ENCODE assay signal across 8 mouse cellular contexts in the genomic region with DNA sequence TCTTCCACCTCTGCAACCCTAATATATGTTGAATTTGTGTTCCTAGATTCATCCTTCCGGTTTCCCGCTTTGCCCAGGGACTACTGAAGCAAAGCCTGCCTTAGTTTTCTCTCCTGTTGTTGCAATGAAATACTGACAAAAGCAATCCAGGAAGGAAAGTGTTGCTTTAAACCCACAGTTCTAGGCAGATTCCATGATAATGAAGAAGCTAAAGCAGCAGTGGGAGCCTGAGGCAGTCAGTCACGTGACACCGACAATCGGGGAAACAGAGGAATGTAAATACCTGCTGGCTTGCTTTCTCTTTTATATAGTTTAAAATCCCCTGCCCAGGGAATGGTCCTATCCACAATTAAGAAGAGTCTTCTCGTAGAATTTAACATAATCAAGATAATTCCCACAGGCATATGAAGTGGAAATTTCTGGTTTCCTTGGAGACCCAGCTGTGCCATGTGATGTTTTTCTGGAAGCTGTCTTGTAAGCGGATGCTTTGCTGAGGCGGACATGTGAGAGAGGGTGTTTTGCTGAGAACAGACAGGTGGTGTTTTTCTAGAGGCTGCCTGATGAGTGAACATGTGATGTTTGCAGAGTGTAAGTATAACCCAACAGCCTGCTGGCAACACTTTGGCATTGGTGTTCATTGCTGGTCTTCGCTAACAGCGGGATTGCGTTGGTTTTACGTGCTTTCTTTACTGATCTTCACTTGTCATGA.
DNase-seq lines count a peak whose midpoint lies in the region; ATAC-seq and TF ChIP-seq lines count a peak whose summit lies in the region.

No protein-coding gene starts in this region.

- WGBS in midbrain, embryonic 11.5 days: 64% methylated on average over 12 of the region's 12 CpGs
- WGBS in midbrain, embryonic 10.5 days: 68% methylated on average over 12 of the region's 12 CpGs
- WGBS in midbrain, postnatal 0 days: 40% methylated on average over 12 of the region's 12 CpGs
- WGBS in liver, embryonic 12.5 days (ENCODE audit: insufficient replicate concordance): 56% methylated on average over 12 of the region's 12 CpGs

- H3K27me3 ChIP-seq in midbrain, embryonic 11.5 days (ENCODE audit: control insufficient read depth, insufficient read depth, low read length): no peaks in the 10 kb centered on the region
- no peaks in the 10 kb centered on the region for H3K27me3 ChIP-seq in midbrain, embryonic 10.5 days (ENCODE audit: low read depth, poor library complexity, severe bottlenecking)
- no peaks in the 10 kb centered on the region for H3K27me3 ChIP-seq in midbrain, postnatal 0 days (ENCODE audit: insufficient read depth, low read length)
- no peaks in the 10 kb centered on the region for H3K27me3 ChIP-seq in liver, embryonic 12.5 days (replicated peaks)

- ATAC-seq in midbrain, embryonic 11.5 days (ENCODE audit: low FRiP score): 0 out of 2 replicates have a peak, but pooled peaks have one; percentile 40
- peak; percentile 66; the same call in 1 of the 2 replicates for ATAC-seq in midbrain, postnatal 0 days (ENCODE audit: low FRiP score)
- no peak for ATAC-seq in liver, embryonic 12.5 days
- ATAC-seq in megakaryocyte progenitor cell, adult 5-6 weeks (replicated peaks; ENCODE audit: poor library complexity): no peak

- no peak overlapping the region for H3K9ac ChIP-seq in midbrain, embryonic 11.5 days (ENCODE audit: low read length)
- H3K9ac ChIP-seq in midbrain, postnatal 0 days (replicated peaks; ENCODE audit: low read length, poor library complexity, severe bottlenecking): no peak overlapping the region
- H3K9ac ChIP-seq in liver, embryonic 12.5 days: no peak overlapping the region

- H3K4me3 ChIP-seq in midbrain, embryonic 11.5 days (ENCODE audit: low read depth, low read length): no peak overlapping the region
- no peak overlapping the region for H3K4me3 ChIP-seq in midbrain, embryonic 10.5 days
- peak overlapping the region; percentile 16; the same call in 1 of the 2 replicates for H3K4me3 ChIP-seq in midbrain, postnatal 0 days (ENCODE audit: low read depth, low read length)
- no peak overlapping the region for H3K4me3 ChIP-seq in liver, embryonic 12.5 days

- no peak overlapping the region for H3K27ac ChIP-seq in midbrain, embryonic 11.5 days (ENCODE audit: low read depth, low read length)
- H3K27ac ChIP-seq in midbrain, embryonic 10.5 days (replicated peaks): no peak overlapping the region
- peak overlapping the region; percentile 47 for H3K27ac ChIP-seq in midbrain, postnatal 0 days (ENCODE audit: low read depth, low read length)
- no peak overlapping the region for H3K27ac ChIP-seq in liver, embryonic 12.5 days

- no peaks in the 10 kb centered on the region for H3K36me3 ChIP-seq in midbrain, embryonic 11.5 days (ENCODE audit: control insufficient read depth, insufficient read depth, low read length)
- no peaks in the 10 kb centered on the region for H3K36me3 ChIP-seq in midbrain, embryonic 10.5 days
- H3K36me3 ChIP-seq in midbrain, postnatal 0 days (ENCODE audit: insufficient read depth, low read length): no peaks in the 10 kb centered on the region
- H3K36me3 ChIP-seq in liver, embryonic 12.5 days: no peaks in the 10 kb centered on the region

- H3K9me3 ChIP-seq in midbrain, embryonic 11.5 days (ENCODE audit: control insufficient read depth, low read length): no peaks in the 10 kb centered on the region
- no peaks in the 10 kb centered on the region for H3K9me3 ChIP-seq in midbrain, embryonic 10.5 days (replicated peaks)
- no peaks in the 10 kb centered on the region for H3K9me3 ChIP-seq in midbrain, postnatal 0 days (ENCODE audit: low read length)
- H3K9me3 ChIP-seq in liver, embryonic 12.5 days (replicated peaks): no peaks in the 10 kb centered on the region

- H3K4me1 ChIP-seq in midbrain, embryonic 11.5 days (ENCODE audit: control insufficient read depth, insufficient read depth, low read length): no peaks in the 10 kb centered on the region
- no peaks in the 10 kb centered on the region for H3K4me1 ChIP-seq in midbrain, embryonic 10.5 days
- H3K4me1 ChIP-seq in midbrain, postnatal 0 days (ENCODE audit: insufficient read depth, low read length): 0 out of 2 replicates have a peak, but pooled peaks cover 2% of the 10 kb centered on the region
- no peaks in the 10 kb centered on the region for H3K4me1 ChIP-seq in liver, embryonic 12.5 days

- no peak overlapping the region for H3K4me2 ChIP-seq in midbrain, embryonic 11.5 days
- H3K4me2 ChIP-seq in midbrain, postnatal 0 days (ENCODE audit: low read depth, low read length, poor library complexity, severe bottlenecking): peak overlapping the region; percentile 32
- no peak overlapping the region for H3K4me2 ChIP-seq in liver, embryonic 12.5 days

- TF ChIP-seq CTCF in midbrain, postnatal 0 days (IDR thresholded peaks at IDR 0.05): 0 out of 2 replicates have a peak, but pooled peaks have one; percentile 11

- no peak for DNase-seq in midbrain, embryonic 11.5 days (ENCODE audit: low spot score, missing footprints)
- DNase-seq in midbrain, embryonic 10.5 days (ENCODE audit: low spot score): no peak
- peak; percentile 18 to 36 for DNase-seq in frontal cortex, postnatal 10 days (ENCODE audit: low spot score in 2 of 2)
- peak; percentile 12 to 27 for DNase-seq in layer of hippocampus, postnatal 10 days (ENCODE audit: low spot score in 2 of 2)
- peak; percentile 41 for DNase-seq in midbrain, postnatal 0 days (ENCODE audit: low spot score)
- no peak for DNase-seq in thymus, postnatal 4 days

Comparison
In these comparisons a context has a peak if more than half of its experiments do, and no peak if none do; other contexts are left out.
1. DNase-seq: peak in frontal cortex, postnatal 10 days (2 of 2), layer of hippocampus, postnatal 10 days (2 of 2) and midbrain, postnatal 0 days (single experiment); none in midbrain, embryonic 11.5 days (single experiment), midbrain, embryonic 10.5 days (single experiment) and thymus, postnatal 4 days (single experiment).
2. ATAC-seq: peak in midbrain, embryonic 11.5 days (single experiment) and midbrain, postnatal 0 days (single experiment); none in liver, embryonic 12.5 days (single experiment) and megakaryocyte progenitor cell, adult 5-6 weeks (single experiment).